Mouse (Mus musculus): ENCODE data around the gene Cyp4a14. TPM values are rescaled to one million over a fixed set of nuclear protein-coding genes. Genes with fewer than 3 reads are reported as not detected.
"Not testable (repeated sequence)": the region's sequence is repeated elsewhere in the genome, so short reads cannot be mapped to it uniquely, and the experiment has no call there.

Cyp4a14 gene
- total RNA-seq (2014; rRNA removed; ENCODE audit: low replicate concordance) (0.89 and 26.4 TPM in 2 replicates), polyA plus RNA-seq (2015; fragmentation: Nextera tagmentation; extraction: Ambion mirVana) (0.19 TPM in 1 of 2 replicates, not detected in the other)

DNA sequence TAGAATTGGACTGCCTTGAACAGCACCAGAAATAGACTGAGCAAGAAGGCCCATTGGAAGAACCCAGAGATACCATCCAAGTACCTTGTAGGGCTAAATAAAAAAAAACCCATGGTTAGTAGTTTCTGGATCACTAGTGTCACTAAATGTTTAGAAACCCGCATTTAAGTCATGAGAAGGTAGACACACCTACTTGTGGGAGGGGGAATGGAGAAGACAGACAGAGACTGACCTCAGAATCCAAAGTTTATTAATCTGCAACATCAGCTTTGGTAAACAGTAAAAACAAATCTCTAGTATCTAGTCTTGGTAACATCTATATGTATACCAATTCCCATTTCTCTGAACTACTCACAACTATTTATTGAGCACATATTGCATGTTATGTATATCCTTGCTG is at the start of gene Cyp4a14:
TSS of gene Cyp4a14 (minus strand) at position 142 of the 400 bp plus-strand sequence.
- DNase-seq (ENCODE audit: low spot score) (no peak), ATAC-seq (ENCODE audit: insufficient read depth, low read depth) (no peak)
- Histone ChIP-seq H3K27me3 (ENCODE audit: control insufficient read depth, insufficient read depth, low read length) (no peaks in the 10 kb centered on the region), H3K27ac (ENCODE audit: low read depth) (no peak within 1 kb of the TSS), H3K4me3 (ENCODE audit: low read depth, low read length) (no peak within 1 kb of the TSS), H3K4me1 (ENCODE audit: control insufficient read depth, insufficient read depth) (no peaks in the 10 kb centered on the region), H3K9ac (replicated peaks; ENCODE audit: low read depth, low read length) (no peak within 1 kb of the TSS), H3K36me3 (replicated peaks; ENCODE audit: control insufficient read depth, insufficient read depth, low read length) (no peaks in the 10 kb centered on the region), H3K9me3 (replicated peaks; ENCODE audit: control insufficient read depth, low read length) (no peaks in the 10 kb centered on the region), H3K4me2 (ENCODE audit: low read depth, low read length) (no peak within 1 kb of the TSS)
- 52% methylated on average over 1 of the region's 1 CpGs for WGBS
- no peak for TF ChIP-seq EP300 (IDR thresholded peaks at IDR 0.05; ENCODE audit: low read depth)
- TF ChIP-seq CTCF (IDR thresholded peaks at IDR 0.05; ENCODE audit: low read depth), result no peak

DNA sequence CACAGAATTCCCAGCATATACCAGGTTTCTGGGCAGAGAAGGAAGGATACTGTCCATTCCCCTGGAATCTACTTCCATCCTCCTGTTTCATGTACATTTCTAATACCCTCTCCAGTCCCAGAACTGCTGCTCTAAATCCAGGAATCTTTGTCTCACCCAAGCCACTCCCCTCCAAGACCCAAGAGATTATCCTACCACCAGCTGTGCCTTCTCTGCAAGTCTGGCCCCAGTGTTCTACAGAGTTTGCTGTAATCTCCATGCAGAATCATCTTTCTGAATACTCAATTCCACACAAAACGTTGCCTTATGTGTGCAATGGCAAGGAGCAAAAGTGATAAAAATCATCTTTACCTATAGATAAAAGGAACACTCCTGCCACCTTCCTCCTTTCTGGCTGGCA is 49.2 kb upstream of the Cyp4a14 start:
- Histone ChIP-seq H3K27ac (ENCODE audit: low read depth) (no peak overlapping the region), H3K4me3 (ENCODE audit: low read depth, low read length) (no peak overlapping the region), H3K27me3 (ENCODE audit: control insufficient read depth, insufficient read depth, low read length) (no peaks in the 10 kb centered on the region), H3K4me1 (ENCODE audit: control insufficient read depth, insufficient read depth) (no peaks in the 10 kb centered on the region), H3K4me2 (ENCODE audit: low read depth, low read length) (no peak overlapping the region), H3K9ac (replicated peaks; ENCODE audit: low read depth, low read length) (no peak overlapping the region), H3K9me3 (replicated peaks; ENCODE audit: control insufficient read depth, low read length) (no peaks in the 10 kb centered on the region), H3K36me3 (replicated peaks; ENCODE audit: control insufficient read depth, insufficient read depth, low read length) (no peaks in the 10 kb centered on the region)
- ATAC-seq (ENCODE audit: insufficient read depth, low read depth) (no peak), DNase-seq (ENCODE audit: low spot score) (no peak)
- 43% methylated on average over 1 of the region's 1 CpGs for WGBS
- no peak for TF ChIP-seq EP300 (IDR thresholded peaks at IDR 0.05; ENCODE audit: low read depth)
- TF ChIP-seq CTCF (IDR thresholded peaks at IDR 0.05; ENCODE audit: low read depth), result no peak

DNA sequence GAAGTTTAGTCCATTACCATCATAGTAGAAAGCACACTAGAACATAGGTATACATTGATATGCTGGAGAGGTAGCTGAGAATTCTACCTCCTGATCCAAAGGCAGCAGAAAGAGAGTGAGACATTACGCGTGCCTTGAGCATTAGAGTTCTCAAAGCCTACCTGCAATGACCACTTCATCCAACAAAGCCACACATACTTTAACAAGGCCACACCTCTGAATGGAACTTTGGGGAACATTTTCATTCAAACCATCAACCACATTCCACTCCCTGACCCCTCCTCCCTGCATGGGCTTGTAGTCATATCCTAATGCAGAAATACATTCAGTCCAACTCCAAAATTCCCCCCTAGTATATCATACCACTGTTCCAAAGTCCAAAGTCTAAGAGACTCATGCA is 25.8 kb upstream of the Cyp4a14 start:
- Histone ChIP-seq H3K4me2 (ENCODE audit: low read depth, low read length) (no peak overlapping the region), H3K4me1 (ENCODE audit: control insufficient read depth, insufficient read depth) (no peaks in the 10 kb centered on the region), H3K36me3 (replicated peaks; ENCODE audit: control insufficient read depth, insufficient read depth, low read length) (no peaks in the 10 kb centered on the region), H3K9me3 (replicated peaks; ENCODE audit: control insufficient read depth, low read length) (no peaks in the 10 kb centered on the region), H3K27ac (ENCODE audit: low read depth) (no peak overlapping the region), H3K27me3 (ENCODE audit: control insufficient read depth, insufficient read depth, low read length) (no peaks in the 10 kb centered on the region), H3K4me3 (ENCODE audit: low read depth, low read length) (no peak overlapping the region), H3K9ac (replicated peaks; ENCODE audit: low read depth, low read length) (no peak overlapping the region)
- TF ChIP-seq EP300 (IDR thresholded peaks at IDR 0.05; ENCODE audit: low read depth) (no peak), CTCF (IDR thresholded peaks at IDR 0.05; ENCODE audit: low read depth) (no peak)
- DNase-seq (ENCODE audit: low spot score), result no peak
- ATAC-seq (ENCODE audit: insufficient read depth, low read depth), result no peak
- 89% methylated on average over 2 of the region's 2 CpGs for WGBS

DNA sequence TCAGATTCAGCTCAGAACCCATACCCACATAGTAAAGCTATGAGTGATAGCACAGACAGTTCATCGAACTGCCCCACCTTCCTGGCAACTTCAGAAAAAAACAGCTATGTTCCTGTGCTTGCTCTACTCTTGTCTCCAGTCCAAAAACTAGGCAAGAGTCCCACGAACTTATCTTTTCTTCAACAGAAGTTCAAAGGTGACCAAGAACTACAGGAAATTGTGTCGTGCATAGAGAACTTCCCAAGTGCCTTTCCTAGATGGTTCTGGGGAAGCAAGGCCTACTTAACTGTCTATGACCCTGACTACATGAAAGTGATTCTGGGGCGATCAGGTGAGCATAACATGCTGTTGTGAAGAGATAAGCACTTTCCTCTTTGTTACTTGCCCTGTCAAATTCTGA is 23.5 kb upstream of the Cyp4a14 start:
- H3K9ac ChIP-seq (replicated peaks; ENCODE audit: low read depth, low read length), result no peak overlapping the region
- WGBS, result 42% methylated on average over 4 of the region's 4 CpGs
- no peaks in the 10 kb centered on the region for H3K27me3 ChIP-seq (ENCODE audit: control insufficient read depth, insufficient read depth, low read length)
- DNase-seq (ENCODE audit: low spot score), result no peak
- no peak overlapping the region for H3K27ac ChIP-seq (ENCODE audit: low read depth)
- no peak for ATAC-seq (ENCODE audit: insufficient read depth, low read depth)
- H3K4me3 ChIP-seq (ENCODE audit: low read depth, low read length), result no peak overlapping the region
- no peak overlapping the region for H3K4me2 ChIP-seq (ENCODE audit: low read depth, low read length)
- H3K9me3 ChIP-seq (replicated peaks; ENCODE audit: control insufficient read depth, low read length), result no peaks in the 10 kb centered on the region
- H3K36me3 ChIP-seq (replicated peaks; ENCODE audit: control insufficient read depth, insufficient read depth, low read length), result no peaks in the 10 kb centered on the region
- TF ChIP-seq CTCF (IDR thresholded peaks at IDR 0.05; ENCODE audit: low read depth) (no peak), EP300 (IDR thresholded peaks at IDR 0.05; ENCODE audit: low read depth) (no peak)
- no peaks in the 10 kb centered on the region for H3K4me1 ChIP-seq (ENCODE audit: control insufficient read depth, insufficient read depth)

DNA sequence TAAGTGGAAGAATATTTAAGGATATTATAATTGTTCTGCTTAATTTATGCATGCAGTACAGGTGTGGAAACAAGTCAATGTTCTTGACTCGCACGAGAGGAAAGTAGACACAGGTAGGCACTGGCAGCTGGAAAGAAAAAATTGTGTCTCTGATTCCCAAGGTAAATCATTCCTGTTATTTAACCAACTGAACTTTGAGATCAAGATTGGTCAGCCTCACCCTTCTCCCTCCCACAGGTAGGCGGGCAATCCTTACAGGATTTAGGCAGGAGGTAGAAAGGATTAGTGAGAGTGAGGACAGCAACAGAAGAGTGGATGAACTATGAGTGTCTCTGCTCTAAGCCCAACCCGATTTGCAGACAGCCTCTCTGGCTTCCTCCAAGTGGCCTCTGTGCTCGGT is 22.1 kb upstream of the Cyp4a14 start, which contains the start of gene Cyp4a10:
TSS of gene Cyp4a10 (plus strand) at position 265 of the 400 bp plus-strand sequence.
- ATAC-seq (ENCODE audit: insufficient read depth, low read depth); H3K9me3 ChIP-seq (replicated peaks; ENCODE audit: control insufficient read depth, low read length); H3K36me3 ChIP-seq (replicated peaks; ENCODE audit: control insufficient read depth, insufficient read depth, low read length); H3K4me3 ChIP-seq (ENCODE audit: low read depth, low read length); H3K4me2 ChIP-seq (ENCODE audit: low read depth, low read length); H3K27ac ChIP-seq (ENCODE audit: low read depth); H3K27me3 ChIP-seq (ENCODE audit: control insufficient read depth, insufficient read depth, low read length); H3K9ac ChIP-seq (replicated peaks; ENCODE audit: low read depth, low read length); DNase-seq (ENCODE audit: low spot score); H3K4me1 ChIP-seq (ENCODE audit: control insufficient read depth, insufficient read depth): not testable (repeated sequence)
- 71% methylated on average over 5 of the region's 5 CpGs for whole genome bisulfite sequencing

DNA sequence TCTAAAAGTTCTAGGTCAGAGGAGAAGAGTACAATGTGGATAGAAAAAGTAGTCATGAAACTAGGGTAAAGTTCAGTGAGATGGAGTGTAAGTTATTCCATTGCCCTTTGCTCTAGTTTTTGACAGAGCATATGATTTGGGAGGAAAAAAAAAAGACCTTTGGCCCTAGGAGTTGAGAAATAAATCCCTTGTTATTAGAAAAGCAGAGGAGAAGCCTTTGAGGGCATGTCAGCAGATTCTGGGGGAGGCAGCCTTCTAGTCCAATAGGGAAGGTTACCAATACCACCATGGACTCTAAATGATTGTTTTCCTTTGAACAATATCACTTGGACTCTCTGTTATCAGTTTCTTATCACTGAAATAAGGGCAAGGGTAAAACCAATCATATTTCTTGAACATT is 18.0 kb upstream of the Cyp4a14 start:
- DNase-seq (ENCODE audit: low spot score), result not testable (repeated sequence)

More for the DNA sequence above, 18.0 kb upstream of the Cyp4a14 start:
- not testable (repeated sequence) for ATAC-seq (ENCODE audit: insufficient read depth, low read depth); H3K9me3 ChIP-seq (replicated peaks; ENCODE audit: control insufficient read depth, low read length); H3K27ac ChIP-seq (ENCODE audit: low read depth); H3K27me3 ChIP-seq (ENCODE audit: control insufficient read depth, insufficient read depth, low read length); H3K4me3 ChIP-seq (ENCODE audit: low read depth, low read length); H3K36me3 ChIP-seq (replicated peaks; ENCODE audit: control insufficient read depth, insufficient read depth, low read length); H3K4me2 ChIP-seq (ENCODE audit: low read depth, low read length); H3K9ac ChIP-seq (replicated peaks; ENCODE audit: low read depth, low read length); H3K4me1 ChIP-seq (ENCODE audit: control insufficient read depth, insufficient read depth)

All from heart, postnatal 0 days (tissue).